Mouse (Mus musculus): ENCODE measurements around the gene Tesc.

DNA sequence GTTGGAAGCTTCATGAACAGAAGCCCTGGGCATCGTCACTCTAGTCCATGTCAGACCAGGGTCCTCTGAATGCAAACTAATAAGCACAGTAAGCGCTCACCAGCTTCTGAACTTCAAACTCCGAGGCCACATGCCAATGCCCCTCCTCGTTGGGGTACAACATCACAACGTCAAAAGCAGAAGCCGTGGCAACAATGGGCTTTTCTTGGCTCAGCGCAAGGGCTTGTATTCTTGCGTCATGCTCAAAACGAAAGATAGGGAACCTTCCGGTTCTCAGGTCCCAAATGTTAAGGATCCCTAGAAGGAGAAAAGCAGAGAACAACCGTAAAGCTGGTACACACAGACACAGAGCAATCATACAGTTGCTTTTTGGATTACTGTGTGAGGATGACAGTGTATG is 67.9 kb downstream of the Tesc start:
- TF ChIP-seq POLR2A (IDR thresholded peaks at IDR 0.05; ENCODE audit: control insufficient read depth, extremely low read depth, insufficient read depth, low read length, poor library complexity) (no peak), CTCF (IDR thresholded peaks at IDR 0.05; ENCODE audit: borderline replicate concordance, control insufficient read depth, extremely low read depth, insufficient read depth, low read length, poor library complexity) (no peak)
